Mouse (Mus musculus) forelimb bud, embryonic 11.5 days (tissue): ENCODE measurements around the gene Apol8.

Experiments used
- DNase-seq: peaks from one replicate; pipeline ENCODE4 v3.0.0-alpha.2; 2012; ENCODE audit warnings: low read depth, low spot score

Apol8 gene

DNA sequence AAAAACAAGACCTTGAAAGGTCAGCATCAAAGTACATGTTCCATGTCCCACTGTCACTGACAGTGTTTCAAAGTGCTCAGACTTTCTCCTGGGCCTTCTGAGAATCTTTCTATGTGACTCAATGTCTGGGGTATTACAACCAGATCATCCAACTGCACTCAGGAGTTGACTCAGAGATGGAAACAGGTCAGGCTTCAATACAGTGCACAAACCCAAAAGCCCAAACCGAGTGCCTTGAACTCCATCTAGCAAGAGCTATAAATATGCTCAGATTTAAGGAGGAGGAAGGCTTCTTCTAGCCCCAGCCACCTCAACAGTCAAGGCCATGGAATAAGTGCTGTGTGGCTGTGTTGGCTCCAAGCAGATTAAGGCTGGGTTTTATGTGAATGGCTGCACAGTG is 29.0 kb upstream of the Apol8 start:
- no peak for DNase-seq

DNA sequence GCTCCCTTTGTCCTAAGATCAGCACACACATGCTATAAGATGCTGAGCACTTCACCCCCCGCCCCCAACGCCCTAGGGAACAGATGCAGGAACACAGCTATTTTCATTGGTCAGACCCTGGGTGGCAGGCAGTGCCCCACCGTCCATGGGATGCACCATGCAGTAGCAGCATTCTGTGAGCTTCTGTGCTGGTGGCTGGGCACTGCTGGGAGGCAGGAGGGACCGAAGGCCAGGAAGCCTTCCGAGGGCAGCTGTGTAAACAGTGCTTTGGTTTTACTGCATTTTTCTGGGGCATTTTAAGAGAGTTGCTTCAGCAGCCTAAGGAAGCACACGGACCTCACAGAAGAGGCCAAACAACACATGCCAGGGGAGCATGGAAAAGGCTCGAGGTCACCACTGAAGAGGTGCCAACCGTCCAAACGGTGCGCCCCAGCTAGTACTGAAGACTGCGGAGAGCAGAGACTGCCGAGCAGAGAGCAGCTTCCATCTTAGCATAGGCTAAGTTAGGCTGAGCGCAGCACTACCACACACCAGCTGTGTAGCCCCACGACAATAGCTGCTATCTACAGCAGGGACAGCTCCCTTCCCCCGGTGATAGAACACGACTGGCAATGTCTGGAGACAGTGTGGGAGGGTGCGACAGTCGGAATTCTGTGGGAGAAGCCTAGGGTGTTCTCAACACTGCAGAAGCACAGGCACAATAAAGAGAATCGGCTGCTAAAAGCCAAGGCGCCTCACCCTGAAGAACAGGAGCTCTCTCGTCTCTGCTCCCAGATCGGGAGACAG is 27.4 kb upstream of the Apol8 start:
- DNase-seq, result no peak

GRCm38 (mm10) chr15:77782449-77783014 is 25.7 kb upstream of the Apol8 start:
- peak; percentile 38 for DNase-seq

DNA sequence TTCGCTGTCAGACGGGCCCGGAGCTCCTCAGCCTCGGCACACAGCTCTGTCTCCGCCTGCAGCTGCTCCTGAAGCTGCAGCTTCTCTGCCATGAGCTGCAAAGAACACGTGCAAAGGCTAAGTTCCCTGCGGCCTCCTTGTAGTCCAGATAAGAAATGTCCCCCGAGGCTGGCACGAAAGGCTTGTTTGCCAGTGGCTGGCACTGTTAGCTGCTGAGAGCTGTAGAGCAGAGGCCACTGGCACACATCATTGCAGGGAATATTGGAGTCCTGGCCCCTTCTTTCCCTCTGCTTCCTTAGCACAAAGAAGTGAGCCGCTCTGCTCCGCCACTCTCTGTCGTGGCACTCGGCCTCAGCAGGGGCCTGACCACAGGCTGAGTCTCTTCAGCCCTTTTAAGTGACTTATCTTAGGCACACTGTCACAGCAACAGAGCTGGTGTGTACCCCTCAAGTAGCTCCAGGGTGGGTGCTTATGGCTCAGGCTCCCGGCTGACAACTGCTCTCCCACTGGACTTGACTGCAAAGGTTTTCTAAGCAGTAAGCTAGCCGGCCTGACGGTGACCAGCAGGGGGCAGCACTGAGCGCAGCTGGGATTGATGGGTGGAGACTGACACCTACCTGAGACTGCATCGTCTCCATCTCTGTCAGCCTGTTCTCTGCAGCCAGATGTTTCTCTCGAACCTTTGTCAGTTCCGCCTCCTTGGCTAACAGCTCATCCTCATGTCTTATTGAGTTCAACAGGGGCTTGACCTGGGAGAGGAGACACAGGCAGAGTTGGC is 18.6 kb upstream of the Apol8 start:
- peak; percentile 69 for DNase-seq

GRCm38 (mm10) chr15:77774303-77774702 is 17.5 kb upstream of the Apol8 start:
- DNase-seq, result no peak

GRCm38 (mm10) chr15:77773099-77773915 is 16.5 kb upstream of the Apol8 start:
- DNase-seq, result no peak

DNA sequence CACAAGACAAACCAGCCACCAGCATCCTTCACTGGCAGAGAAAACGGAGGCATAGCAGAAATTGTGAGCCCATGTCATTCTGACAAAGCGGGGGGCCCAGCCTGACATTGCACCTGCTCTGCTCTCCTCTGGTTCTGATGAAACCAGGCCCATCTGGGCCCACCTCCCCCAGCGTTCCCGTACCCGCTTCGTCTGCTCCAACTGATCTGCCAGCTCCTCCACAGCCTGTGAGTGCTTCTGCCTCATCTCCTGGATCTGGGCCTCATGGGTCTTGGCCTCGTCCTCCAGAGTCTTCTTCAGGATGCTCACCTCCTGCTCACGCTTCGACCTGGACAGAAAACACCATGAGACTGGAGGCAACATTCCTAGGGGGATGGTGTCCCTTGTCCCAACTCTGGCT is 14.1 kb upstream of the Apol8 start:
- DNase-seq, result no peak

DNA sequence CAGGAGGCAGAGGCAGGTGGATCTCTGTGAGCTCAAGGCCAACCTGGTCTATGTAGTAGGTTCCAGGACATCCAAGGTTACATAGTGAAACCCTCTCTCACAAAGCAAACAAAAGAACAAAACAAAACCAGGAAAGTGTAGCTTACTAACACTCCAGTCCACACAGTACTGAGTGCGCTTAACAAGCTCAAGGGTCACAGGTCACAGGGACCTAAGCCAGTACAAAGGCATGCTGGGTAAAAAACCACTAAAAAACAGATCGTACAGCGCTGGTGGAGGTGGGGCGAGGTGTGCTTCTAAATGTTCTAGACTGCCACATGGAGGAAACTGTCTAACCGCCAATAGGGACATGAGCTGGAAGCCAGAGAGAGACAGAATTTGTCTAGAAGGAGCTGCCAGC is 13.5 kb upstream of the Apol8 start:
- no peak for DNase-seq

DNA sequence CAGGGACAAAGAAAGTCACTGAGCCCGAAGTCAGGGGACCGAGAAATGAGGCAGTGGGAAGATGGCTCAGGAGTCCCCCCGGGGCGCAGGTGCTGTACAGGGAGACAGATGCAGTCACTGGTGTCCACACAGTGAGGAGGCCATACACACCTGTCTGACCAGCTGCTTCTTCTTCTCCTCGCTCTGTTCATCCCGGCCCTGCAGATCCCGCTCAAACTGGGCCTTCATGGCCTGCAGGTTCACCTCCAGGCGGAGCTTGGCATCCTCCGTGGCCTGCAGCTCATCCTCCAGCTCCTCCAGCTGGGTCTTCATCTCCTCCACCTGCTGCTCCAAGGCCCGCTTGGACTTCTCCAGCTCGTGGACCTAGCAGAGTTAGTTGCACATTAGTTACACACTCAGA is 10.2 kb upstream of the Apol8 start:
- DNase-seq, result no peak

GRCm38 (mm10) chr15:77765484-77766093 is 8.8 kb upstream of the Apol8 start:
- DNase-seq, result no peak

DNA sequence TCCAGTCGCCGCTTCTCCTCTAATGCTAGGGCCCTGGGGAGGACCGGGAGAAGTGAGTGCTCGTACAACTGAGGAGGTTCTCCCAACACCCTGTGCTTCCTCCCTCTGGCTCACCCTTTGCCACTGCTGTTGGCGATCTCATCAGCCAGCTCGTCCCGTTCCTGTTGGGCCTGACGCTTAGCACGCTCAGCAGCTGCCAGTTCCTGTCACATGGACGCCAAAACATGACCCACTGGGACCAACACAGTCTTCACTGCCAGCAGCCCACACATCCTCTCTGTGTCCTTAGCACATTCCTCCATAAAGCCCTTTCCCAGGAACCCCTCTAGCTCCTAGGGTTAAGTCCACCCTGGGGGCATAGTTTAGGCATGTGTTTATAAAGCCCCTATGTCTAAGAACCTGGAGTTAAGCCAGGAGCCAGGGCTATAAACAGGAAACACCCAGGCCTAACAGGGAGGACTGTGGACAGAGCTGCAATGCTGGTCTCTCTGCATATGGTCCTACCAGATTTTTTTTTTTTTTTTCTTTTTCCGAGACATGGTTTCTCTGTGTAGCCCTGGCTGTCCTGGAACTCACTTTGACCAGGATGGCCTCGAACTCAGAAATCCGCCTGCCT is 7.7 kb upstream of the Apol8 start:
- no peak for DNase-seq

GRCm38 (mm10) chr15:77763702-77764101 is 6.9 kb upstream of the Apol8 start:
- DNase-seq, result no peak

DNA sequence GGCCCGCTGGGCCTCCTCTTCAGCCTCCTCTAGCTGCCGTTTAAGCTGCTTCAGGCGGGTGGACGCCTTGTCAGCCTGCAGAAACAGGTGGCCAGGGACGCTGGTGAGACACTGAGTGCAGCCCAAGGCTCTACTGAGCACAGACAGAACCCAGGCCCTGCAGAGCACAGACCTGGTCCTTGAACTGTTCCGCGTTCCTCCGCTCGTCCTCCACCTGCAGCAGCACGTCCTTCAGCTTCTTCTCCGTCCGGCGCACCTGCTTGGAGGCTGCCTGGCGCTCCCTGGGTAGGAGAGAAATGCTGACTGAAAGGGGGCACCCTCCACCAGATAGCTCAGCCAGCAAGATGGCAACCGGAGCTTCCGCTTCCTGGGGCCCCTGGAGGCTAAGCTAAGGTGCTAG is 6.2 kb upstream of the Apol8 start:
- no peak for DNase-seq

DNA sequence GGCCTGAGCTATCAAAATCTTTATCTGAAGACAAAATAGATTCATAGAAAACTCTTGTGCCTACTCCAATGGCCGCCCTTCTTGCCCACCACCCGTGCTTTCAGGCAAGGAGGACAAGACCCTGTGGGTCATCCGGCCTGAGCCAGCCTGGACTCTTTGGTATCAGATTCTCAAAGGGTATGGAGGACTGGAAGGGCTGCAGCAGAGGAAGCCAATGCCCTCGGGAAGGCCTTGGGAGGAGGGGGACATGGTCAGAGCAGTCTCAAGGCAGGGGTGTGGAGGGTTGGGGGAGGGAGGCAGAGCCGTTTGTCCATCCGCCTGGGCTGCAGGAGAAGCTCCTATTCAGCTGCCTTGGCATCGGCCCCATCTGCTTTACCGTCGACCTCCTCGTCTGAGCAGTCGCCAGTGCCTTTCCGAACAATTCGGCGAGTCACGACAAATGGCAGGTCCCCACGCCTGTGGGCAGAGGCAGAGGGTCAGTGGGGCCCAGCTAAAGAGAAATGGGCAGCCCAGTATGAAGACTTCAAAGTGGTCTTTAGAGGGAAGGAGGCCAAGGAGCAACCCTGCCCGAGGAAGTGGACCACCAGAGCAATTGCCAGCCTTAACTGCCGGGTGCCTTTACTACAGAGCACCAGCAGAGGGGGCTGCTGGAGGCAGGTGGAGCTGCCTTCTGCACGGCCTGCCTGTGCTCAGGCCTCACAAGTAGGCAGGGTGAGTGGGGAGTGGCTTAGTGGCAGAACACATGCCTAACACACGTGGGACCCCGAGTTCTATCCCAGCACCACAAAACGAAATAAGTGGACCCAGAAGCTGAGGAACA is 5.0 kb upstream of the Apol8 start:
- DNase-seq, result peak; percentile 46

- no peak for DNase-seq
Measured at GRCm38 (mm10) chr15:77761083-77761482, 4.3 kb upstream of the Apol8 start.

DNA sequence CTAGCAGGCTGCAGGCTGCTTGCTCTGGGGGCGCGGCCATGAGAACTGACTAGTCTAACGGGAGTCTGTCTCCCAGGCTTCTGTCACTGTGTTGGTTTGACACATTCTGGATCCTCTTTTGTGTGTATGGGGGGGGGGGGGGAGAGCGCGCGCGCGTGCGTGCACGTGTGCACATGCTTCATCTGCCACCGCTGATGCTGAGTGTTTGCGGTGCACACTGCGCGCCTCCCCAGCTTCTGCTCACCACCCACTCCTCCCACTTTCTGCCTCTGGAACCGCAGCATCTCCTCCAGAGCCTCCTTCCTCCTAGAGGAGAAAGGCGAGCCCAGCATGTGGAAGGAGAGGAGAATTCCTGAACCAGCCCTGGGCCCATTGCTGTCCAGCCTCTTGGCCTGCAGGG is 3.2 kb upstream of the Apol8 start:
- no peak for DNase-seq

DNA sequence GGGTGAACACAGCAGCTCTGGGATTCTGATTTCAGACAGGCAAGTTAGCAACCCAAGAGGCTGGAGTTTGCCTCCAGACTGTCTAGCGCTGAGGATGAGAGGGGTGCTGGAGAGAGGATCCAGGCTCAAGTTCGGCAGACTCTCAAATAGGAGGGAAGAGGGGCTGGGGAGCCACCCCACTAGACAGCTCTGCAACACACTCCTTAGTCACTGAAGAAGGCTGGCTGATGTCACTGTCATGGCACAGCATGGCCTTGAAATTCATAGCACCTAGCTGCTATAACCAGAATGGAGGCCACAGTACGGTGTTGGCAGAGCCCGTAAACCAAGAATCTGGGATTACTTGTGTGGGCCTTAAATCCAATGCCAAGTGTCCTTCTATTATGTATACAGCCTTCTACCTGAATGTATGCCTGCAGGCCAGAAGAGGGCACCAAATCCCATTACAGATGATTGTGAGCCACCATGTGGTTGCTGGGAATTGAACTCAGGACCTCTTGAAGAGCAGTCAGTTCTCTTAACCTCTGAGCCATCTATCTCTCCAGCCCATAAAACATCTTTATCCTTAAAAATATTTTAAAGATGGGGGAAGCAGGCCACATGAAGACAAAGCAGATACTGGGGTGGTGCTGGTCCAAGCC is 903 bp upstream of the Apol8 start:
- DNase-seq, result no peak

DNA sequence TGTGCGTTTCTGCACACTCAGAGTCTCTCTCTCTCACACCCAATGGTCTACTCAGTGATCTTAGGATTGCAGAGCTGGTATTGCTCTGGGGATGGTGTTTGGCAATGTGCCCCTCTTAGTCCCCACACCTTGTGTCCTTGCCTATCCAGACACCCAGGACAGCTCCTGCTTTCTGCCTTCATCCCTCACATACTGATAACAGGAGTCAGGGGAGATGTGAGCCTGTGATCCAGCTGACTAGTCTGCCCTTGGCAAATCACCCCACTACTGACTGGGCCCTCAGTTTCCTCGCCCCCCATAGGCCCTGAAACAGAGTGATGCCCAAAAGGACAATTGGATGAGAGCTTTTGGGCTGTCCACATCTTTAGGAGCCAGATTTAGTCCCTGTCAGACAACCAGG is 722 bp downstream of the Apol8 start:
- no peak for DNase-seq

DNA sequence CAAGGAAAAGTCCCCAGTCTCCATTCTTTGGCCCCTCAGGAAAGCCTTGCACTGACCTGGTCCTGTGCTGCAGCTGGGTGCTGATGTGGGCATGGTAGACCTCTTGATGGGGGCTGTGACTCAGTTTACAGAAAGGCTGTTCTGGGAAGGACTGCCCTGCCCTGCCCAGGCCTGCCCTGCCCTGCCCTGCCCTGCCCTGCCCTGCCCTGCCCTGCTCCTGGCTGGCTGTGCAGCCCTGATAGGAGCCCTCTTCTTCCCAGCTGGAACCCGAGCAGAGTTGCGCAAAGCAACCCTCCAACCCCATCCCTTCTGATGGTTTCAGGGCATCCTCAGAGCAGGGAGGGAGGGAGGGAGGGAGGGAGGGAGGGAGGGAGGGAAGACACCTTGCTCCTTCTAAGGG is 1.7 kb downstream of the Apol8 start:
- no peak for DNase-seq

GRCm38 (mm10) chr15:77752443-77752842 is 4.4 kb downstream of the Apol8 start:
- DNase-seq, result no peak
